Mouse (Mus musculus): ENCODE measurements around the gene Wdr11. TPM values are rescaled to one million over a fixed set of nuclear protein-coding genes. Genes with fewer than 3 reads are reported as not detected.
A peak's percentile ranks its signal among the peaks of the same experiment; 100 is the strongest.

Gene Wdr11
- polyA plus RNA-seq, 1 experiment from 2014 or later, result 38.3 TPM

DNA sequence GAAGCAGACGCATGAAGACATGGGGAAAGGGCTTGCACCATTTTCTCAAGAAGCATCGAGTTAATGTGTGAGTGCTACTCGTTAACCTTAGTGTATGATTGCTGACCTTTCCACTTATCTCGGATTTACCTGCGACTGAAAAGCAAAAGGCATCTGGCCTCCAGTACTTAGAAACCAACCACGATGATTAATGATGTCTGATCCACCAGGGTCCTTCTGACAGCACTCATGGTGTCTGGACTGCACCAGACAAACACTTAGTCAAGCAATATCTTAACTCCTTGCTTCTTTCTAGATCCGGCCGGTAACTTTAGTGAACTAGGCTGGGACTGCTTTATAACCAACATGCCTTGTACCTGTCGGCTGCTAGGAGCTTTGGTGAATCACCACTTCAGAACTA is 45.3 kb downstream of the Wdr11 start:
- Histone ChIP-seq H3K4me2 (replicated peaks) (no peak overlapping the region), H3K9me3 (no peaks in the 10 kb centered on the region), H3K27me3 (no peaks in the 10 kb centered on the region), H3K9ac (replicated peaks) (no peak overlapping the region), H3K4me3 (no peak overlapping the region), H3K27ac (replicated peaks) (no peak overlapping the region), H3K4me1 (no peaks in the 10 kb centered on the region), H3K36me3 (peaks cover 25% of the 10 kb centered on the region)
- ATAC-seq (replicated peaks), result no peak
- WGBS, result 82% methylated on average over 9 of the region's 9 CpGs

DNA sequence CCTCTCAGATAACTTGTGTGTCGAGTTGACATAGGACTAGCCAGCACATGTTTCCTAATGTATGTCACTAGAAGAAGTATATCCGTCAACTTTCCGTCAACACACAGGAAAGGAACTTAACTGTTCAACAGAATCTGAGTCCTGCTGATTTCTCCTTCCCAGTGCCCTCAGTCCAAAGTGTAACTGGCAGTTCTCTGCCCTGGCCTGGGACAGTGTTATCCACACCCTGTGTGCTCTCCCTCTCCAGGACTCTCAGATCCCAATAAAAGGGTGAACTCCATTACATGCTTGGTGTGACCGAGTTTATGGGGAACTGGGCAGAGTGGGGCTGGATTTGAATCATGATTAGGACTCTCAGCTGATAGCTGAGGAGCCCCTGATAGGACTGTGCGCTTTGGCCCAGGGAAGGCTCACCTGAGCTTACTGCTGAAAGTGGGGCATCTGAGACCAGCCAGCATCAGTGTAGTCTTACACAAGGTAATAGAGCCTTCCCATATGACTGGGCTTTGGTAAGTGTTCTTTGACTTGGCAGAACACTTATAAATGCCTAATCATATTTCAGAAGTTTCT is 46.3 kb downstream of the Wdr11 start:
- Histone ChIP-seq H3K27me3 (no peaks in the 10 kb centered on the region), H3K4me2 (replicated peaks) (no peak overlapping the region), H3K9me3 (no peaks in the 10 kb centered on the region), H3K4me1 (no peaks in the 10 kb centered on the region), H3K27ac (replicated peaks) (no peak overlapping the region), H3K36me3 (peaks cover 16% of the 10 kb centered on the region; the same call in 1 of the 2 replicates), H3K4me3 (no peak overlapping the region), H3K9ac (replicated peaks) (no peak overlapping the region)
- WGBS, result 98% methylated on average over 5 of the region's 5 CpGs
- ATAC-seq (replicated peaks), result no peak

DNA sequence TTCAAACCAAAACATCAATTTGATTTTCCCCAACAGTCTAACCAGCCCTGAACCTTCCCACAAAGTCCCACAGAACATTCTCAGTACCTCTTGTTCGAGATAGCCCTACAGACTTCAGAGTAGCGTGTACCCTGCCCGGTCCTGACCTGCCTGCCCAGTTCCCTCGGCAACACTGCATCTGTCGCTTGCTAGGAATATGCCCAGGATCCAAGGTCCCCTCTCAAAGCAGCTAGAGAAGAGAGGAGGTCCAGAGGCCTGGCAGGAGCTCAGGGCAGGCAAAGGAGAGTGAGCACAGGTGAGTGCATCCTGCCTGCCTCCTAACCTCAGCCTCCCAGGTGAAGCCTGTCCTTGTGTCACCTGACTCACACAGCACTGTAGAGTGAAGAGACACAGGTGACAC is 47.3 kb downstream of the Wdr11 start:
- WGBS, result 93% methylated on average over 5 of the region's 5 CpGs
- Histone ChIP-seq H3K27me3 (no peaks in the 10 kb centered on the region), H3K4me2 (replicated peaks) (no peak overlapping the region), H3K9ac (replicated peaks) (no peak overlapping the region), H3K27ac (replicated peaks) (no peak overlapping the region), H3K36me3 (peaks cover 8% of the 10 kb centered on the region; the same call in 1 of the 2 replicates), H3K4me1 (no peaks in the 10 kb centered on the region), H3K4me3 (no peak overlapping the region), H3K9me3 (no peaks in the 10 kb centered on the region)
- no peak for ATAC-seq (replicated peaks)

DNA sequence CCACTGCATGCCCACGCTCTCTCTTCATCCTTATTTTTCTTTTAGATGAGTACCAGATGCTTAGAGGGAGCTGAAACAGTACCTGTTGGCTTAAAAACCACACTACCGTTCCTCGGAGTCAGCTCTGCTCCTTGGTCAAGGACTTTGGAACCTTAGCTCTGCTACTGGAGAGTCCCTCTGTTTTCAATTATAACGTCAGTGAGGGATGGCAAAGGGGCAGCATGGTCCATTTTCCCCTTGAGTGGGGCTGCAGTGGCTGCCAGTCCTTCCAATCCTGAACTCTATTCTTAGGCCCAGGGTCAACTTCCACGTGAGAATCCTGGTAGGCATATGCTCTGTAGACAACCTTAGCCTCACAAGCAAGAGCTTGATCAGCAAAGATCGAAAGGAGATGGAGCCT is 48.2 kb downstream of the Wdr11 start:
- Histone ChIP-seq H3K36me3 (peaks cover 4% of the 10 kb centered on the region; the same call in 1 of the 2 replicates), H3K27me3 (no peaks in the 10 kb centered on the region), H3K27ac (replicated peaks) (no peak overlapping the region), H3K4me1 (no peaks in the 10 kb centered on the region), H3K9ac (replicated peaks) (no peak overlapping the region), H3K4me3 (no peak overlapping the region), H3K9me3 (no peaks in the 10 kb centered on the region), H3K4me2 (replicated peaks) (no peak overlapping the region)
- 86% methylated on average over 6 of the region's 6 CpGs for WGBS
- no peak for ATAC-seq (replicated peaks)

DNA sequence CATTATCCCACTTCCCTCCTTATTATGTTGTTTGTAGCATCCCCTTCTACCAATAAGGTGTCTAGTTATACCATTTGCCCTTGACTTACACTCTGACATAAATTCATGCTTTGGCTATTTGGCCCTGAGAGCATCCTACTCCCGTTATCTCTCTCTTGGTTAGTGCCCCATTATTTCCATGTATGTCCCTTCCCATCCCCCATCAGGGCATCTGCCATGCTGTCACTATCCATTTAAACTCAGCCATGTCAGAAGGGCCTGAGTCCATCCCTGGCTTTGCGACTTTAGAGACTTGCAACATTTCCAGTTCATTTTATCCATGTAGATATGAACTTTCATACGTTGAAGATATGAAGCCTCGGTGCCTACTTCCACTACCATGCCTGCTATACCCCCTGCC is 51.6 kb downstream of the Wdr11 start:
- H3K36me3 ChIP-seq, result no peaks in the 10 kb centered on the region
- no peaks in the 10 kb centered on the region for H3K4me1 ChIP-seq
- no peak overlapping the region for H3K27ac ChIP-seq (replicated peaks)
- H3K9me3 ChIP-seq, result no peaks in the 10 kb centered on the region
- H3K4me2 ChIP-seq (replicated peaks), result no peak overlapping the region
- no peak overlapping the region for H3K4me3 ChIP-seq
- WGBS, result 91% methylated on average over 4 of the region's 4 CpGs
- no peak overlapping the region for H3K9ac ChIP-seq (replicated peaks)
- no peak for ATAC-seq (replicated peaks)
- H3K27me3 ChIP-seq, result no peaks in the 10 kb centered on the region

DNA sequence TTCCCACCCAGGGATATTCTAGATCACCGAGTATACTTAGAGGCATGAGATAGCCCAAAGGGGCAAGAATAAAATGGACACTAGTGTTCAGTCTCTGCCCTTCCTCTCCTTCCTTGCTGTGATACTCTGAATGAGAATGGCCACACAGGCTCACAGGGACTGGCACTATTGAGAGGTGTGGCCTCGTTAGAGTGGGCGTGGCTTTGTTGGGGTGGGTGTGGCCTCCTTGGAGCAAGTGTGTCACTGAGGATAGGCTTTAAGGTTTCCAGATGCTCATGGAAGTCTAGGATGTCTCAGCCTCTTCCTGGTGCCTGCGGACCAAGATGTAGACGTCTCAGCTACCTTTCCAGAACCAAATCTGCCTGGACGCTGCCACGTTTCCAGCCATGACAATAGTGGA is 56.1 kb downstream of the Wdr11 start:
- WGBS, result 67% methylated on average over 7 of the region's 7 CpGs
- Histone ChIP-seq H3K9ac (replicated peaks) (no peak overlapping the region), H3K4me1 (peaks cover 23% of the 10 kb centered on the region), H3K4me3 (no peak overlapping the region), H3K27ac (replicated peaks) (no peak overlapping the region), H3K4me2 (replicated peaks) (no peak overlapping the region), H3K9me3 (no peaks in the 10 kb centered on the region), H3K27me3 (no peaks in the 10 kb centered on the region), H3K36me3 (no peaks in the 10 kb centered on the region)
- ATAC-seq (replicated peaks), result no peak

DNA sequence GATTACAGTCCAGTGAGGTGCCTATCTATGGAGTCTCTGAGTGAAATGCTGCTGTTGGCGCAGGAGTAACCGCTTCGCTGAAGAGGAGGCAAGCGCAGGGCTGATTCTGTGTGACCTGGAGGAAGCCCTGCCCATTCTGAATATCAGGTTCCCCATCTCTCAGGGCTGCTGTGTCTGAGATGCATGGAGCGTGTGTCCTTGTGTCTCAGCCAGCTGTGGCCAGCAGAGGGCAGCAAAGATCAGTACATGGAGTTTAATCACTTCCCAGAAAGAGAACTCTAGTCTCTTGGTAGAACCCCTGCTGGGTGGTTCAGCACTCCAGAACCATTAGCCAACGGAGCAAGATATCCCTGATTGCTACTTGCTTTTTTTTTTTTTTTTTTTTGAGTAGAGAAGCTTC is 57.3 kb downstream of the Wdr11 start:
- Histone ChIP-seq H3K9me3 (no peaks in the 10 kb centered on the region), H3K9ac (replicated peaks) (no peak overlapping the region), H3K27me3 (no peaks in the 10 kb centered on the region), H3K27ac (replicated peaks) (no peak overlapping the region), H3K4me3 (no peak overlapping the region), H3K4me1 (peaks cover 35% of the 10 kb centered on the region), H3K4me2 (replicated peaks) (no peak overlapping the region), H3K36me3 (no peaks in the 10 kb centered on the region)
- 13% methylated on average over 6 of the region's 6 CpGs for WGBS
- ATAC-seq (replicated peaks), result peak; percentile 47; the same call in 1 of the 2 replicates

DNA sequence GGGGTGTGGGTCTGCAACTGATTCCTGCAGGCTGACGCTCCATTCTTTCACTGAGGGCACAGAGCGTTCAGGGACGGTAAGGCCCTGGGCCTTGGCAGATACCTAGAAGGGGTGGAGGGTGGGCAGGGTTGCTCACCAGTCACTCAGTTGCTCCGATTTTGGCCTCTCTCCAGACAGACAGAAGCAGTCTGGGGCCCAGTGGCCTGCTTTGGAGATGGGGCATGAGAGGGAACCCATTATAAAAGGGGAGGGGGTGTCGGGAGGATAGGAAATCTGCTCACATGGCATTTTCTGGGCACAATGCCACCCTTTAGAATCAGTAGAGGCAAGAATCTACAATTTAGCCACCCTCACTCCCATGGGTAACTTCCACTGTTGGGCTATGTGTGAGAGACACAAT is 59.1 kb downstream of the Wdr11 start:
- no peak overlapping the region for H3K27ac ChIP-seq (replicated peaks)
- WGBS, result 40% methylated on average over 5 of the region's 5 CpGs

DNA sequence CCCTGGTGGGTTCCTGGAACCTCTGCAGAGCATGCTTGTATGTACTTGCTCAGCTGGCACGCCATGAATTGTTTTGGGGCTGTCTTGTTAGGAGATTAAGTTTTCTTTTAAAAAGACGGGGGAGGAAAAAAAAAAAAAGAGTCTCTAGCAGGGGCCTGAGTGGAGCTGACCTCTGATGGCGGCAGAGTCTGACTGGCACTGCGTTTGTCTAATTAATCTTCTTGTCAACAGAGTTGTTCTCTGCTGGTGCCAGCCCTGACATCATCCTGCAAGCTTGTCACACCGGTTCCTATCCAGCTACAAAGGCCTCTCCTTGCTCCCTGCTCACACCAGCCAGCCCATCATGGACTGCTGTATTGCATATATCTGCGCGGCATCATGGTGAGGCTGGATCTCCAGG is 60.1 kb downstream of the Wdr11 start:
- Histone ChIP-seq H3K4me3 (no peak overlapping the region), H3K27me3 (no peaks in the 10 kb centered on the region), H3K4me2 (replicated peaks) (no peak overlapping the region), H3K9ac (replicated peaks) (no peak overlapping the region), H3K36me3 (no peaks in the 10 kb centered on the region), H3K4me1 (peaks cover 55% of the 10 kb centered on the region), H3K9me3 (no peaks in the 10 kb centered on the region), H3K27ac (replicated peaks) (no peak overlapping the region)
- WGBS, result 22% methylated on average over 7 of the region's 7 CpGs
- no peak for ATAC-seq (replicated peaks)

More for the DNA sequence above, 59.1 kb downstream of the Wdr11 start:
- no peaks in the 10 kb centered on the region for H3K9me3 ChIP-seq
- no peak overlapping the region for H3K4me3 ChIP-seq
- peak; percentile 49 for ATAC-seq (replicated peaks)
- no peaks in the 10 kb centered on the region for H3K36me3 ChIP-seq
- H3K4me2 ChIP-seq (replicated peaks), result no peak overlapping the region
- no peak overlapping the region for H3K9ac ChIP-seq (replicated peaks)
- peaks cover 53% of the 10 kb centered on the region for H3K4me1 ChIP-seq
- no peaks in the 10 kb centered on the region for H3K27me3 ChIP-seq

DNA sequence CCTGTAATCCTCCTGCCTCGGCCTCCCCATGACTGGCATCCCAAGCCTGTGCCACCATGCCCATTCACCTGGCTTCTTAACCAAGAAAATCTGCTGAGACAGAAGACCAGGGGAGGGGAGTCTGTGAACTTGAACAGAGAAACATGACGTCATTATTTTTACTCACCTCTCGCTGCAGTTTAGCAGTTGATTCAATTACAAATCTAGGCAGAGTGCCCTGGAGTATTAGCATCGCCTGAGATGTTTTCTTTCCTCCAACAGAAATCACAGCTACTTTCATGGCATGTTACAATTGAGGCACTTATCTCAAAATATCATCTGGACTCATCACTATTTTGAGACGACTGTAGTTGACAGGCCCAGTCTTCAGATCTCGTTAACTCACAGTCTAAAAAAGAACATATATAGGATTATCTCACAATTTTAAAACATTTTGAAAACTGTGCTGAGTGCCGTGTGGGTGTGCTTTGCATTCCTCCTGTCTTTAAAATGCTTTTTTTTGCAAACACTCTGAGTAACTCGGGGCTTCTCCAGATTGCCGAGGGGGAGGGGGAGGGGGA is 61.3 kb downstream of the Wdr11 start:
- WGBS, result 19% methylated on average over 9 of the region's 9 CpGs
- Histone ChIP-seq H3K27me3 (no peaks in the 10 kb centered on the region), H3K4me3 (no peak overlapping the region), H3K9ac (replicated peaks) (no peak overlapping the region), H3K4me1 (peaks cover 55% of the 10 kb centered on the region), H3K9me3 (no peaks in the 10 kb centered on the region), H3K27ac (replicated peaks) (0 out of 2 replicates have a peak overlapping the region, but pooled peaks have one; percentile 21), H3K36me3 (no peaks in the 10 kb centered on the region), H3K4me2 (replicated peaks) (no peak overlapping the region)
- ATAC-seq (replicated peaks), result no peak

DNA sequence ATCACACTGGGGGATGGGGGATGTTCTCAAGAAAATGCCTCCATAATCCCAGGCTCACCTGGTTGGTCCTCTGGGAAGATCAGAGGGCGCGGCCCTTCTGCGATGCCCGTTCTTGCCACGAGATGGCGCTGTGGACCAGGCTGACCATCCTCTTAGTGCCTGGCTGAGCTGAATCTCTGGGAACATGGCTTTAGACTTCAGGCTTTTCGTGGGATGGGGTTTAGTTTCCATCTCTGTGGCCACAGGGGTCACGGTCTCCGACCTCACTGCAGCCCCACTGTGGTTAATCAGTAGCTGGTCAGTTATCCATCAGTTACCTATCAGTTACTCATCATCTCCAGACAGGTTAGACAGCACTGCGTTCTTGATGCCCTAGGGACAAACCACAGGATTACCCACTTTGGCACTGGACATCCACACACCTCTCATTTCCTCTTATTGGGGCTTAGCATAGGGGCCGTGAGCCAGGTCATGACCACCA is 62.2 kb downstream of the Wdr11 start:
- 11% methylated on average over 11 of the region's 11 CpGs for WGBS
- no peaks in the 10 kb centered on the region for H3K36me3 ChIP-seq
- 0 out of 2 replicates have a peak overlapping the region, but pooled peaks have one; percentile 31 for H3K27ac ChIP-seq (replicated peaks)
- H3K4me3 ChIP-seq, result no peak overlapping the region
- peak overlapping the region; percentile 35 for H3K9ac ChIP-seq (replicated peaks)
- 0 out of 2 replicates have a peak overlapping the region, but pooled peaks have one; percentile 7 for H3K4me2 ChIP-seq (replicated peaks)
- peaks cover 55% of the 10 kb centered on the region for H3K4me1 ChIP-seq
- H3K27me3 ChIP-seq, result no peaks in the 10 kb centered on the region
- ATAC-seq (replicated peaks), result peak; percentile 26; the same call in 1 of the 2 replicates
- no peaks in the 10 kb centered on the region for H3K9me3 ChIP-seq

DNA sequence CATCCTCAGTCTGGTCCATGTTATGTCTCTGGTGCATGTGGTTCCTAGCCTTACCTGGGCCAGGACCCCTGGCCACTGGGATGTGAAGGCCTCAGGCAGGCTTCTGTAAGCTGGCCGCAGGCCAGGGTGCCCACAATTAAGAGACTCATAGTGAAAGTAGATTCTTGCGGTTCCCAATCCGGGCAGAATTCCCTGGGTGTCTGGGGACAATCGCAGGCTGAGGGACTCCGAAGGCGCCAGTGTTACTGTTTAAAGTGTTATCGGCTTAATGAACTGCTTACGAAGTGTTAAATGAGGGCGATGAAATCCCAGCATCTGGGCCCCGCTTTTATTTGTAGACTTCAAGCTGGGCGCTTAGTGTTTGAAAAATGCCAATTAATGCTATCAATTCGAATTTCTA is 63.3 kb downstream of the Wdr11 start:
- Histone ChIP-seq H3K27me3 (no peaks in the 10 kb centered on the region), H3K36me3 (no peaks in the 10 kb centered on the region), H3K4me1 (peaks cover 55% of the 10 kb centered on the region), H3K4me3 (no peak overlapping the region), H3K4me2 (replicated peaks) (no peak overlapping the region; the same call in 1 of the 2 replicates), H3K9ac (replicated peaks) (no peak overlapping the region), H3K9me3 (no peaks in the 10 kb centered on the region), H3K27ac (replicated peaks) (no peak overlapping the region)
- ATAC-seq (replicated peaks), result no peak
- WGBS, result 5% methylated on average over 12 of the region's 12 CpGs
